In genomic region chr10:37887961-37888360, GRCm38 (mm10) we compare ENCODE assay signal across 20 mouse cellular contexts.
DNase-seq lines count a peak whose midpoint lies in the region; ATAC-seq and TF ChIP-seq lines count a peak whose summit lies in the region.
"Had no signal": no experiment of that assay in that cellular context is flagged by ENCODE, and none has a peak within 500 bp of the region (broad histone marks: within the 10 kb centered on the region; RNA-seq: fewer than 3 reads in every experiment).

No protein-coding gene starts in this region.

- no peaks in the 10 kb centered on the region for H3K27me3 ChIP-seq in lung, embryonic 14.5 days (ENCODE audit: insufficient read depth, low read length)
- H3K27me3 ChIP-seq in lung, embryonic 16.5 days (ENCODE audit: control insufficient read depth, insufficient read depth, low read depth, low read length): no peaks in the 10 kb centered on the region
- no peaks in the 10 kb centered on the region for H3K27me3 ChIP-seq in hindbrain, embryonic 10.5 days (ENCODE audit: insufficient read depth, poor library complexity, severe bottlenecking)
- H3K27me3 ChIP-seq: forebrain, embryonic 15.5 days; hindbrain, embryonic 12.5 days; limb, embryonic 12.5 days; liver, embryonic 13.5 days; midbrain, embryonic 15.5 days had no signal

- WGBS in lung, embryonic 14.5 days: 42% methylated on average over 1 of the region's 1 CpGs
- WGBS in lung, embryonic 16.5 days: 56% methylated on average over 1 of the region's 1 CpGs
- 88% methylated on average over 1 of the region's 1 CpGs for WGBS in hindbrain, embryonic 10.5 days

- H3K4me2 ChIP-seq in lung, embryonic 14.5 days: no peak overlapping the region
- H3K4me2 ChIP-seq in lung, embryonic 16.5 days (ENCODE audit: low read depth, low read length): no peak overlapping the region
- H3K4me2 ChIP-seq: forebrain, embryonic 15.5 days; hindbrain, embryonic 12.5 days; limb, embryonic 12.5 days; liver, embryonic 13.5 days; midbrain, embryonic 15.5 days had no signal

- H3K36me3 ChIP-seq in lung, embryonic 14.5 days (ENCODE audit: insufficient read depth): no peaks in the 10 kb centered on the region
- H3K36me3 ChIP-seq in lung, embryonic 16.5 days (ENCODE audit: control insufficient read depth, insufficient read depth, low read length): no peaks in the 10 kb centered on the region
- no peaks in the 10 kb centered on the region for H3K36me3 ChIP-seq in hindbrain, embryonic 10.5 days
- H3K36me3 ChIP-seq: forebrain, embryonic 15.5 days; G1E; hindbrain, embryonic 12.5 days; limb, embryonic 12.5 days; liver, embryonic 13.5 days; midbrain, embryonic 15.5 days had no signal

- DNase-seq in embryo, embryonic 10.5 days (ENCODE audit: low spot score): peak; percentile 12
- no peak for DNase-seq in embryo, embryonic 10 days (ENCODE audit: low spot score)
- DNase-seq in lung, embryonic 14.5 days: peak; percentile 55
- DNase-seq in lung, postnatal 4 days: no peak
- peak; percentile 25 for DNase-seq in yolk sac, embryonic 10.5 days (ENCODE audit: low spot score)
- no peak for DNase-seq in MN1 (ENCODE audit: low spot score)
- DNase-seq in hindbrain, embryonic 10.5 days (ENCODE audit: low spot score): no peak
- DNase-seq: cerebellum, adult 9-10 months; layer of hippocampus, adult 9-11 months; liver, embryonic 13.5 days; retina, postnatal 1 day had no signal

- ATAC-seq in lung, embryonic 14.5 days (ENCODE audit: insufficient read depth): peak; percentile 28; the same call in 1 of the 2 replicates
- ATAC-seq in lung, embryonic 16.5 days (ENCODE audit: low read depth): 0 out of 2 replicates have a peak, but pooled peaks have one; percentile 10
- ATAC-seq: CD4-positive, CD25-positive, alpha-beta regulatory T cell, adult 4 months; forebrain, embryonic 15.5 days; intestine, postnatal 0 days; midbrain, embryonic 15.5 days had no signal

- H3K4me3 ChIP-seq in lung, embryonic 14.5 days (ENCODE audit: low read depth, low read length): no peak overlapping the region
- H3K4me3 ChIP-seq in lung, embryonic 16.5 days (ENCODE audit: low read length): no peak overlapping the region
- no peak overlapping the region for H3K4me3 ChIP-seq in hindbrain, embryonic 10.5 days
- H3K4me3 ChIP-seq: forebrain, embryonic 15.5 days; heart, adult 2 months; hindbrain, embryonic 12.5 days; limb, embryonic 12.5 days; liver, embryonic 13.5 days; midbrain, embryonic 15.5 days had no signal

- H3K9ac ChIP-seq in lung, embryonic 14.5 days: no peak overlapping the region
- H3K9ac ChIP-seq in lung, embryonic 16.5 days (ENCODE audit: low read length): no peak overlapping the region
- H3K9ac ChIP-seq: forebrain, embryonic 15.5 days; hindbrain, embryonic 12.5 days; limb, embryonic 12.5 days; liver, embryonic 13.5 days; midbrain, embryonic 15.5 days had no signal

- H3K9me3 ChIP-seq in lung, embryonic 14.5 days (ENCODE audit: low read depth, low read length): no peaks in the 10 kb centered on the region
- no peaks in the 10 kb centered on the region for H3K9me3 ChIP-seq in lung, embryonic 16.5 days (ENCODE audit: control insufficient read depth, low read length)
- no peaks in the 10 kb centered on the region for H3K9me3 ChIP-seq in hindbrain, embryonic 10.5 days
- H3K9me3 ChIP-seq: forebrain, embryonic 15.5 days; G1E; hindbrain, embryonic 12.5 days; limb, embryonic 12.5 days; liver, embryonic 13.5 days; midbrain, embryonic 15.5 days had no signal

- no peak overlapping the region for H3K27ac ChIP-seq in lung, embryonic 14.5 days (ENCODE audit: low read depth)
- no peak overlapping the region for H3K27ac ChIP-seq in lung, embryonic 16.5 days (ENCODE audit: low read length)
- H3K27ac ChIP-seq in hindbrain, embryonic 10.5 days: no peak overlapping the region
- H3K27ac ChIP-seq: forebrain, embryonic 15.5 days; heart, adult 2 months; hindbrain, embryonic 12.5 days; limb, embryonic 12.5 days; liver, embryonic 13.5 days; midbrain, embryonic 15.5 days had no signal

- no peak for TF ChIP-seq CTCF in lung, embryonic 14.5 days (IDR thresholded peaks at IDR 0.05; ENCODE audit: low read depth)

- H3K4me1 ChIP-seq in lung, embryonic 14.5 days (ENCODE audit: insufficient read depth): no peaks in the 10 kb centered on the region
- H3K4me1 ChIP-seq in lung, embryonic 16.5 days (replicated peaks; ENCODE audit: control insufficient read depth, insufficient read depth, low read length): no peaks in the 10 kb centered on the region
- no peaks in the 10 kb centered on the region for H3K4me1 ChIP-seq in hindbrain, embryonic 10.5 days (replicated peaks)
- H3K4me1 ChIP-seq: forebrain, embryonic 15.5 days; hindbrain, embryonic 12.5 days; limb, embryonic 12.5 days; liver, embryonic 13.5 days; midbrain, embryonic 15.5 days had no signal

Comparison
In these comparisons a context has a peak if more than half of its experiments do, and no peak if none do; other contexts are left out.
1. DNase-seq: peak in embryo, embryonic 10.5 days (single experiment), lung, embryonic 14.5 days (single experiment) and yolk sac, embryonic 10.5 days (single experiment); none in embryo, embryonic 10 days (single experiment), lung, postnatal 4 days (0 of 2), MN1 (single experiment) and hindbrain, embryonic 10.5 days (single experiment).